Mouse (Mus musculus): Measurements from ENCODE around the gene Col6a6. TPM values are rescaled to one million over a fixed set of nuclear protein-coding genes. Genes with fewer than 3 reads are reported as not detected.

Col6a6 gene
- polyA plus RNA-seq, 1 experiment from 2014 or later = not detected

DNA sequence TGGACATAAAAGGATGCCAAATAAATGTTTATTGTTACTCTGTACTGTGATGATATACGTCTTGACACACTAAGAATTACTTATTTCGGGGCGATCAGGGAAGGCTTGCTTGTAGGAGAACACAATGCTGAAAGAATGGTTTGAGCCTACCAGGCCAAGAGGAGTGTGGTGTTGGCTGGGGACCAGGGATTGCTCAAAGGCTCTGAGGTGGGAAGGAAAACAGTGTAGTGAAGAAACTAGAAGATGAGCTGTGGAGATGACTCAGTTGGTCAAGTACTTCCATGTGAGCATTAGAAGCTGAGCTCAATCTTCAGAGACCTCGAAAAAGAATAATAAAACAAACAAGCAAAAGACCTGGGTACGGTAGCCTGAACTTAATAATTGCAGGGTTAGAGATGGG is 13.5 kb downstream of the Col6a6 start:
- no peaks in the 10 kb centered on the region for H3K36me3 ChIP-seq (ENCODE audit: control insufficient read depth, insufficient read depth, low read length)
- no peaks in the 10 kb centered on the region for H3K27me3 ChIP-seq (replicated peaks; ENCODE audit: control insufficient read depth, insufficient read depth, low read length)
- H3K9ac ChIP-seq (ENCODE audit: low read length) = no peak overlapping the region
- no peak overlapping the region for H3K27ac ChIP-seq (ENCODE audit: low read depth, low read length)
- ATAC-seq = no peak
- no peaks in the 10 kb centered on the region for H3K4me1 ChIP-seq (ENCODE audit: control insufficient read depth, insufficient read depth, low read length)
- H3K4me2 ChIP-seq (ENCODE audit: low read length) = no peak overlapping the region
- DNase-seq (ENCODE audit: low spot score) = no peak
- no peaks in the 10 kb centered on the region for H3K9me3 ChIP-seq (replicated peaks; ENCODE audit: control insufficient read depth, low read length)
- 89% methylated on average over 5 of the region's 5 CpGs for WGBS
- no peak overlapping the region for H3K4me3 ChIP-seq (ENCODE audit: low read depth, low read length)

DNA sequence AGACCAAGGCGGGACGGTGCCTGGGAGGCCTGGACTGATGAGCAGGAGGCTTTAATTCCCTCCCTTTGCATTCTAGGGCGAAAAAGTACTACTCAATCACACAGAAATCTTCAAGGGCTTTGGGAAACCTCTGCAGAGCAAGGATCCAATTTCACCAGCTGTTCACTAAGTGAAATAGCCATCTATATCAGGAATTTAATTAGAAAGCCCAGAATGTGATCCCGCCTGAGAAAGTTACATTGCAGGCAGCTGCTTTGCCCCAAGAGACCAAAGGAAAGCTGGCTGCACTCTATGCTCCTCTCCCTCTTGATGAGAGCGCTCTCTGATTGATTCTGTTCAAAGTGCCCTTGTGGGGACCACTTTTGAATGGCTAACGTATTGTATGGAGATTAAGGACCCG is 16.5 kb downstream of the Col6a6 start:
- H3K9me3 ChIP-seq (replicated peaks; ENCODE audit: control insufficient read depth, low read length) = no peaks in the 10 kb centered on the region
- no peak overlapping the region for H3K27ac ChIP-seq (ENCODE audit: low read depth, low read length)
- H3K4me3 ChIP-seq (ENCODE audit: low read depth, low read length) = no peak overlapping the region
- no peaks in the 10 kb centered on the region for H3K4me1 ChIP-seq (ENCODE audit: control insufficient read depth, insufficient read depth, low read length)
- H3K36me3 ChIP-seq (ENCODE audit: control insufficient read depth, insufficient read depth, low read length) = no peaks in the 10 kb centered on the region
- no peaks in the 10 kb centered on the region for H3K27me3 ChIP-seq (replicated peaks; ENCODE audit: control insufficient read depth, insufficient read depth, low read length)
- no peak for ATAC-seq
- no peak for DNase-seq (ENCODE audit: low spot score)
- no peak overlapping the region for H3K4me2 ChIP-seq (ENCODE audit: low read length)
- H3K9ac ChIP-seq (ENCODE audit: low read length) = no peak overlapping the region
- WGBS = 47% methylated on average over 7 of the region's 7 CpGs

DNA sequence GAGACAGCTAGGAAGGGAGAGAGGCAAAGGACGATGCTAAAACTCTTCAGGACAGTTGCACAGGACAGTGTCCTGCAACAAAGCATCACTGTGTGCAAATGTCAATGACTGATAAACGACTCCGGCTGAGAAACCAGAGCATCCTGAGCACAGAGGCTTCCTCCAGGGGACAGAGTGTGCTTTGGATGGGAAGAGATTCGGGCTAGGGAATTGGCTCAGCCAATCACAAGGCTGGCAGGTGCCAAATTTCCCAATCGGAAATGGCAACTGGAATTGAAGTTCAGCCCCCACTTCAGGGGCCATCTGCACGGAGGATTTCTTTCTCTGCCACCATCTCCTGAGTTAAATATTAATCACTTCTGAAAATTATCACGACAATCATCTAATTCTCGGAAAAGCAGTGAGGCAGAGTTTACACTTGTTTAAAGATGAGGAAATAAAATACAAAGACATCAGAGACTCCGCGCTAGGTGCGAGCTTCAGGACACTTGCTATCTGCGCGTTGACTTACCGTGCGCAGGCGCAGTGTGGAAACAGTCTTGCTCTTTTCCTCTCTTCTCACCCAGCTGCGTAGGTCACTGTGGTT is 18.9 kb downstream of the Col6a6 start:
- ATAC-seq (no peak), DNase-seq (ENCODE audit: low spot score) (no peak)
- H3K4me2 ChIP-seq (ENCODE audit: low read length) = no peak overlapping the region
- H3K36me3 ChIP-seq (ENCODE audit: control insufficient read depth, insufficient read depth, low read length) = no peaks in the 10 kb centered on the region
- no peaks in the 10 kb centered on the region for H3K9me3 ChIP-seq (replicated peaks; ENCODE audit: control insufficient read depth, low read length)
- WGBS = 91% methylated on average over 17 of the region's 17 CpGs
- no peaks in the 10 kb centered on the region for H3K4me1 ChIP-seq (ENCODE audit: control insufficient read depth, insufficient read depth, low read length)
- no peaks in the 10 kb centered on the region for H3K27me3 ChIP-seq (replicated peaks; ENCODE audit: control insufficient read depth, insufficient read depth, low read length)
- H3K4me3 ChIP-seq (ENCODE audit: low read depth, low read length) = no peak overlapping the region
- H3K27ac ChIP-seq (ENCODE audit: low read depth, low read length) = no peak overlapping the region
- H3K9ac ChIP-seq (ENCODE audit: low read length) = no peak overlapping the region

DNA sequence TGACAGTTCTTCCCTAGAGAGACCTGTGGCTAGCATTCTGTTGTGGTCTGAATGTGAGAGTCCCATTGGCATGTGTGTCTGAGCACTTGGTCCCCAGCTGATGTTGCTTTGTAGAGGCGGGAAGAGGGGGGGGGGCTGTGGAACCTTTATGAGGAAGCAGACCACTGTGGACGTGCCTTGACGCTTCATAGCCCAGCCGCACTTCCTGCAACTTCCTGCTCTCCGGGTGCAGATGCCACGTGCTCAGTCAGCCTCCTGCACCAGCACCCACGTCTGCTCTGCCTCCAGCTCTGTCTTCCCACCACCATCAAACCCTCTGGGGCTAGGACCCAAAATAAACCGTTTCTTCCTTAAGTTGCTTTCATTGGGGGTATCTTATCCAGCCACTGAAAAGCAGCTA is 24.5 kb downstream of the Col6a6 start:
- Histone ChIP-seq H3K9me3 (replicated peaks; ENCODE audit: control insufficient read depth, low read length) (no peaks in the 10 kb centered on the region), H3K27me3 (replicated peaks; ENCODE audit: control insufficient read depth, insufficient read depth, low read length) (no peaks in the 10 kb centered on the region), H3K9ac (ENCODE audit: low read length) (no peak overlapping the region), H3K36me3 (ENCODE audit: control insufficient read depth, insufficient read depth, low read length) (no peaks in the 10 kb centered on the region), H3K4me3 (ENCODE audit: low read depth, low read length) (no peak overlapping the region), H3K4me2 (ENCODE audit: low read length) (no peak overlapping the region), H3K4me1 (ENCODE audit: control insufficient read depth, insufficient read depth, low read length) (no peaks in the 10 kb centered on the region), H3K27ac (ENCODE audit: low read depth, low read length) (no peak overlapping the region)
- no peak for DNase-seq (ENCODE audit: low spot score)
- 80% methylated on average over 8 of the region's 8 CpGs for WGBS
- no peak for ATAC-seq

DNA sequence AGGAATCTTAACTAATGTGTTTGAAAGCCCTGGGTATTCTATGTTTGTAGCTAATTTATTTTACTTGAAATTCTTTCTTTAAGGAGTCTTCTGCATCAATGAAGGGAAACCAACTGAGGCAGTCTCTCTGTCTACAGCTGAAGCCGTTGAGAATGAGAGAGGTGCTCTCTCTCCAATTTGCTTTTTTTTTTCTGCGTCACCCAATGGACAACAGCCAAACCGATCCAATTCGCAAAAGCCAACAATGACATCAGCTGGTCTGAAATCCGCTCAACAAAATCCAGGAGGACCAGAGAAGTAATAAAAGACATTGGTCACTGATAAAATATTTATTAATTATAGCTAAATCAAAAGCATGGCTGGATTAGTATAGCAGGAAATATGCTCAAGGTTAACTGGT is 26.5 kb downstream of the Col6a6 start:
- DNase-seq (ENCODE audit: low spot score) = peak; percentile 19
- Histone ChIP-seq H3K9me3 (replicated peaks; ENCODE audit: control insufficient read depth, low read length) (no peaks in the 10 kb centered on the region), H3K27me3 (replicated peaks; ENCODE audit: control insufficient read depth, insufficient read depth, low read length) (no peaks in the 10 kb centered on the region), H3K4me2 (ENCODE audit: low read length) (no peak overlapping the region), H3K27ac (ENCODE audit: low read depth, low read length) (no peak overlapping the region), H3K4me3 (ENCODE audit: low read depth, low read length) (no peak overlapping the region), H3K4me1 (ENCODE audit: control insufficient read depth, insufficient read depth, low read length) (0 out of 2 replicates have a peak, but pooled peaks cover 2% of the 10 kb centered on the region), H3K9ac (ENCODE audit: low read length) (no peak overlapping the region), H3K36me3 (ENCODE audit: control insufficient read depth, insufficient read depth, low read length) (no peaks in the 10 kb centered on the region)
- 73% methylated on average over 5 of the region's 5 CpGs for WGBS
- ATAC-seq = no peak

DNA sequence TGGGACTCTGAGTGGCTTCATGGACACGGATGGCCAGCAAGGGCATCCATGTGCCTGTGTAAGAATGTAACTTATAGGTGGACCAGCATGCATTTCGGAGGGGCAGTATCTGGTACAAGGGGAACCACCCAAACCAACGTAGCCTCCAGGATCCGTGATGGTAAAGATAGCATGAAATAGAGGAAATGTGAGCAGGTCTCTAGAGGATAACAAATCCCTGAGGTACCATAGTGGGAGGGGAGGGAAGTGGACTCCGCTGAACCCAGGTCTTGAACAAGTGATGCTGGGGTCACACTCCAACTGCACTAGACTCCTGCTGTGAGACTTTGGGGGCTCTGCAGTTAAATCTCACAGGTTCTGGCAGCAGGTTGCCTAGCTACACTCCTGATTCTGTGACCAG is 27.7 kb downstream of the Col6a6 start:
- 89% methylated on average over 5 of the region's 5 CpGs for WGBS
- no peak overlapping the region for H3K4me3 ChIP-seq (ENCODE audit: low read depth, low read length)
- H3K9ac ChIP-seq (ENCODE audit: low read length) = no peak overlapping the region
- ATAC-seq = no peak
- H3K36me3 ChIP-seq (ENCODE audit: control insufficient read depth, insufficient read depth, low read length) = no peaks in the 10 kb centered on the region
- H3K27ac ChIP-seq (ENCODE audit: low read depth, low read length) = no peak overlapping the region
- 0 out of 2 replicates have a peak, but pooled peaks cover 6% of the 10 kb centered on the region for H3K4me1 ChIP-seq (ENCODE audit: control insufficient read depth, insufficient read depth, low read length)
- no peak for DNase-seq (ENCODE audit: low spot score)
- H3K27me3 ChIP-seq (replicated peaks; ENCODE audit: control insufficient read depth, insufficient read depth, low read length) = no peaks in the 10 kb centered on the region
- H3K4me2 ChIP-seq (ENCODE audit: low read length) = no peak overlapping the region
- no peaks in the 10 kb centered on the region for H3K9me3 ChIP-seq (replicated peaks; ENCODE audit: control insufficient read depth, low read length)

DNA sequence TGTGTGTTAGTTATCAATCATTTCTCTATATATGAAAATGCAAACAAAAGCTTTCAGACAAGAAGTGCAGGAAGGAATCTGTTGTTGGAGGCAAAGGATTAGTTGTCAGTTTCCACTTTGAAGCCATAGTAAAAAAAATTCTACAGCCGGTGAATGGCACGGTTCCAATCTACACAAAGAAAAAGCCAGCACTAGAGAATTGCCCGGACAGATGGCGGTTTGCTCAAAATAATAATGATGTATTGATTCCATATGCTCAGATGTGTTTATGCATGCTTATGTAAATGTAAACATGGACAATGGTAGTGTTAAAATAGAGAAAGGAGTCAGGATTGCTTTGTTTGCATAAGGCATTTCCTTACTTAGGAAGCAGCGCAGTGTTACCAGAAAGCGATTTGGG is 31.8 kb downstream of the Col6a6 start:
- 43% methylated on average over 6 of the region's 6 CpGs for WGBS
- ATAC-seq = peak; percentile 58
- Histone ChIP-seq H3K4me3 (ENCODE audit: low read depth, low read length) (no peak overlapping the region), H3K36me3 (ENCODE audit: control insufficient read depth, insufficient read depth, low read length) (no peaks in the 10 kb centered on the region), H3K4me2 (ENCODE audit: low read length) (no peak overlapping the region; the same call in 1 of the 2 replicates), H3K4me1 (ENCODE audit: control insufficient read depth, insufficient read depth, low read length) (0 out of 2 replicates have a peak, but pooled peaks cover 6% of the 10 kb centered on the region), H3K9me3 (replicated peaks; ENCODE audit: control insufficient read depth, low read length) (no peaks in the 10 kb centered on the region), H3K27me3 (replicated peaks; ENCODE audit: control insufficient read depth, insufficient read depth, low read length) (no peaks in the 10 kb centered on the region), H3K27ac (ENCODE audit: low read depth, low read length) (no peak overlapping the region), H3K9ac (ENCODE audit: low read length) (no peak overlapping the region)
- DNase-seq (ENCODE audit: low spot score) = peak; percentile 76

DNA sequence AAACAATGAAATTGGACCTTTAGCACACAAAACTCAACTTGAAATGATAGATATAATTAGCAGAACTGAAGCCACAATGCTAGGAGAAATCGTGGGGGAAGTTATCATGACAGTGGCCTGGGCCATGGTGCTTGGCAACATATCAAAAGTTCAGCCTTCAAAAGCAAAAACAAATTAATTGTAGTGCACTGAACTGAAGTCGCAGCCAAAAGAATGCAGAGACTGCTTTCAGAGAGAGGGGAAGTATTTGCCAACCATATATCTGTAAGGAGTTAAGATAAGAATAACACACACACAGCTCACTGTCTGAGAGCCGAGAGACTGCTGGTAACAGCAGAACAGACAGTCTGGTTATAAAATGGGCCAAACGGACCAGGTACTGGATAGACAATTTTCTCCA is 33.0 kb downstream of the Col6a6 start:
- DNase-seq (ENCODE audit: low spot score) (peak; percentile 22), ATAC-seq (no peak)
- Histone ChIP-seq H3K4me1 (ENCODE audit: control insufficient read depth, insufficient read depth, low read length) (0 out of 2 replicates have a peak, but pooled peaks cover 6% of the 10 kb centered on the region), H3K9me3 (replicated peaks; ENCODE audit: control insufficient read depth, low read length) (no peaks in the 10 kb centered on the region), H3K27ac (ENCODE audit: low read depth, low read length) (no peak overlapping the region), H3K4me3 (ENCODE audit: low read depth, low read length) (no peak overlapping the region), H3K36me3 (ENCODE audit: control insufficient read depth, insufficient read depth, low read length) (no peaks in the 10 kb centered on the region), H3K4me2 (ENCODE audit: low read length) (no peak overlapping the region), H3K9ac (ENCODE audit: low read length) (no peak overlapping the region), H3K27me3 (replicated peaks; ENCODE audit: control insufficient read depth, insufficient read depth, low read length) (no peaks in the 10 kb centered on the region)
- WGBS = 57% methylated on average over 4 of the region's 4 CpGs

DNA sequence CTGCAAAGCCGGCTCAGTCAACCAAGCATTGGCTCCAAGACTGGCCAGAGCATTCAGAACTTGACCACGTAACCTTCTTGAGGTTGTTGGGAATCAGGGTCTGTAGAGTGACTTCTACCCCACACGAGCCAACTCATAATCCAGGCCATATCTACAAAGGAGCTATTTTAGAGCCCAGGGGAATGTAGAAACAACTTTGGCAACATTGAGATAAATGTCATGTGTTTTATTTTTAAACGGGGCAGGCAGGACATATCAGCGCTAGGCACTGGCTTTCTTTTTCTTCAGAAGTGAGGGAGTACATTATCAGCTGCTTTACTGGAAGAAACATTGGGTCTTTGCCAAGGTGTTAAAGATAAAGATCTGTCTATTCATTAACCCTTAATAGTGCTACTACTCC is 36.1 kb downstream of the Col6a6 start:
- 0 out of 2 replicates have a peak, but pooled peaks cover 6% of the 10 kb centered on the region for H3K4me1 ChIP-seq (ENCODE audit: control insufficient read depth, insufficient read depth, low read length)
- ATAC-seq = no peak
- peak; percentile 7 for DNase-seq (ENCODE audit: low spot score)

More for the DNA sequence above, 36.1 kb downstream of the Col6a6 start:
- no peak overlapping the region for H3K4me2 ChIP-seq (ENCODE audit: low read length)
- no peaks in the 10 kb centered on the region for H3K9me3 ChIP-seq (replicated peaks; ENCODE audit: control insufficient read depth, low read length)
- no peak overlapping the region for H3K4me3 ChIP-seq (ENCODE audit: low read depth, low read length)
- no peaks in the 10 kb centered on the region for H3K36me3 ChIP-seq (ENCODE audit: control insufficient read depth, insufficient read depth, low read length)
- no peak overlapping the region for H3K9ac ChIP-seq (ENCODE audit: low read length)
- 73% methylated on average over 5 of the region's 5 CpGs for WGBS
- H3K27me3 ChIP-seq (replicated peaks; ENCODE audit: control insufficient read depth, insufficient read depth, low read length) = no peaks in the 10 kb centered on the region
- no peak overlapping the region for H3K27ac ChIP-seq (ENCODE audit: low read depth, low read length)

All from forebrain, embryonic 14.5 days (tissue).